Mouse (Mus musculus) C2C12 (cell line): ENCODE data around the gene Spns2. TPM values are rescaled to one million over a fixed set of nuclear protein-coding genes. Genes with fewer than 3 reads are reported as not detected.

Experiments used
- H3K27me3 ChIP-seq: one replicate; pipeline ENCODE4 v1.6.1; 2011; ENCODE audit not compliant: control insufficient read depth, insufficient read depth, insufficient read length
- H3K36me3 ChIP-seq: one replicate; pipeline ENCODE4 v1.6.1; 2011; ENCODE audit not compliant: control insufficient read depth, insufficient read depth
- H3K4me3 ChIP-seq: one replicate; pipeline ENCODE4 v1.5.1; 2011; ENCODE audit warnings: mild to moderate bottlenecking, control low read depth; ENCODE audit not compliant: poor library complexity, insufficient read depth, severe bottlenecking
- H3K79me2 ChIP-seq: one replicate; pipeline ENCODE4 v1.6.1; 2011; ENCODE audit not compliant: control insufficient read depth, insufficient read depth
- H3K79me3 ChIP-seq: one replicate; pipeline ENCODE4 v1.6.1; 2011; ENCODE audit warnings: low read depth, control low read depth
- H3ac ChIP-seq: one replicate; pipeline ENCODE3; 2011; ENCODE audit warnings: low read depth; ENCODE audit not compliant: control insufficient read depth, insufficient read length
- CEBPB ChIP-seq: IDR thresholded peaks from one replicate; pipeline ENCODE4 v1.6.1; 2011; ENCODE audit warnings: low read depth, mild to moderate bottlenecking, control low read depth, moderate library complexity
- CTCF ChIP-seq: IDR thresholded peaks from one replicate; pipeline ENCODE4 v1.5.1; 2011; ENCODE audit not compliant: control insufficient read depth, insufficient read depth, insufficient read length
- FOSL1 ChIP-seq: IDR thresholded peaks from one replicate; pipeline ENCODE4 v1.8.0; 2011; ENCODE audit warnings: mild to moderate bottlenecking, low read length; ENCODE audit not compliant: poor library complexity, insufficient read depth, severe bottlenecking
- MAX ChIP-seq: IDR thresholded peaks from one replicate; pipeline ENCODE4 v1.6.1; 2011; ENCODE audit warnings: mild to moderate bottlenecking, control low read depth
- MYOD1 ChIP-seq: IDR thresholded peaks from one replicate; pipeline ENCODE4 v1.6.1; 2011; ENCODE audit warnings: low read depth; ENCODE audit not compliant: control insufficient read depth, insufficient read length
- MYOG ChIP-seq: IDR thresholded peaks from one replicate; pipeline ENCODE4 v1.6.1; 2011; ENCODE audit not compliant: control insufficient read depth, insufficient read length; ENCODE audit errors: extremely low read depth
- USF1 ChIP-seq: IDR thresholded peaks from one replicate; pipeline ENCODE4 v1.6.1; 2011; ENCODE audit warnings: low read depth, mild to moderate bottlenecking, control low read depth, moderate library complexity
- polyA plus RNA-seq: library from polyadenylated mRNA; unstranded; fragments of >200 nt; fragmentation: generic; extraction: Trizol; gene quantifications from one replicate; pipeline ENCODE4 v1.2.1, GENCODE M21; 2012; ENCODE audit warnings: missing spikeins

The Spns2 gene
- polyA plus RNA-seq, 1 experiment, result 0.37 TPM

- Histone ChIP-seq H3ac (no peak overlapping the region), H3K4me3 (no peak overlapping the region), H3K36me3 (no peaks in the 10 kb centered on the region), H3K79me3 (no peaks in the 10 kb centered on the region), H3K79me2 (no peaks in the 10 kb centered on the region), H3K27me3 (peaks cover 22% of the 10 kb centered on the region)
- TF ChIP-seq CTCF (no peak), MYOD1 (no peak), CEBPB (no peak), FOSL1 (no peak)
Measured at GRCm38 (mm10) chr11:72531632-72532031, 41.9 kb upstream of the Spns2 start.

GRCm38 (mm10) chr11:72531144-72531543 lies 41.4 kb upstream of the Spns2 start:
- Histone ChIP-seq H3K4me3 (no peak overlapping the region), H3K79me2 (no peaks in the 10 kb centered on the region), H3K27me3 (peaks cover 26% of the 10 kb centered on the region), H3ac (no peak overlapping the region), H3K79me3 (no peaks in the 10 kb centered on the region), H3K36me3 (no peaks in the 10 kb centered on the region)
- no peak for TF ChIP-seq MYOD1
- no peak for TF ChIP-seq FOSL1
- TF ChIP-seq CEBPB, result no peak
- TF ChIP-seq USF1, result no peak
- TF ChIP-seq MAX, result no peak
- no peak for TF ChIP-seq MYOG
- TF ChIP-seq CTCF, result no peak

- no peak for TF ChIP-seq MAX
- TF ChIP-seq FOSL1, result no peak
- TF ChIP-seq CEBPB, result no peak
- TF ChIP-seq USF1, result no peak
- no peak for TF ChIP-seq MYOD1
- no peak for TF ChIP-seq MYOG
- no peak for TF ChIP-seq CTCF
- H3K4me3 ChIP-seq, result no peak overlapping the region
- H3K27me3 ChIP-seq, result peaks cover 57% of the 10 kb centered on the region
- no peaks in the 10 kb centered on the region for H3K79me2 ChIP-seq
- H3K79me3 ChIP-seq, result no peaks in the 10 kb centered on the region
- no peaks in the 10 kb centered on the region for H3K36me3 ChIP-seq
- no peak overlapping the region for H3ac ChIP-seq
Measured at GRCm38 (mm10) chr11:72526190-72526589, 36.5 kb upstream of the Spns2 start.

- H3K27me3 ChIP-seq, result peaks cover 47% of the 10 kb centered on the region
- H3K79me3 ChIP-seq, result no peaks in the 10 kb centered on the region
- no peaks in the 10 kb centered on the region for H3K36me3 ChIP-seq
- no peaks in the 10 kb centered on the region for H3K79me2 ChIP-seq
- TF ChIP-seq MYOG (no peak), CEBPB (no peak)
- no peak overlapping the region for H3K4me3 ChIP-seq
- H3ac ChIP-seq, result no peak overlapping the region
Measured at GRCm38 (mm10) chr11:72523711-72524110, 34.0 kb upstream of the Spns2 start.

- TF ChIP-seq FOSL1 (no peak), CTCF (no peak), CEBPB (no peak)
- Histone ChIP-seq H3K79me3 (no peaks in the 10 kb centered on the region), H3ac (no peak overlapping the region), H3K79me2 (no peaks in the 10 kb centered on the region), H3K4me3 (no peak overlapping the region), H3K36me3 (no peaks in the 10 kb centered on the region), H3K27me3 (peaks cover 38% of the 10 kb centered on the region)
Measured at GRCm38 (mm10) chr11:72522616-72523041, 32.9 kb upstream of the Spns2 start.

- Histone ChIP-seq H3K79me2 (no peaks in the 10 kb centered on the region), H3K79me3 (no peaks in the 10 kb centered on the region), H3K36me3 (no peaks in the 10 kb centered on the region), H3K27me3 (peaks cover 35% of the 10 kb centered on the region), H3K4me3 (no peak overlapping the region), H3ac (no peak overlapping the region)
- TF ChIP-seq MYOD1, result no peak
- TF ChIP-seq CTCF, result no peak
- TF ChIP-seq MAX, result no peak
- TF ChIP-seq MYOG, result no peak
- TF ChIP-seq FOSL1, result no peak
- TF ChIP-seq USF1, result no peak
- TF ChIP-seq CEBPB, result no peak
Measured at GRCm38 (mm10) chr11:72521598-72522541, 32.2 kb upstream of the Spns2 start.
